Mouse (Mus musculus): ENCODE data around the gene H2al1o. TPM values are rescaled to one million over a fixed set of nuclear protein-coding genes. Genes with fewer than 3 reads are reported as not detected.
"Not testable (repeated sequence)": the region's sequence is repeated elsewhere in the genome, so short reads cannot be mapped to it uniquely, and the experiment has no call there.

The H2al1o gene
- not detected for total RNA-seq (2022)

- DNase-seq (ENCODE audit: low spot score in 2 of 2) = not testable (repeated sequence)
Measured at GRCm38 (mm10) chrX:9572309-9572708, at the start of gene H2al1o. TSS of gene H2al1o (minus strand) at chrX:9572409.

GRCm38 (mm10) chrX:9598036-9598435, 25.8 kb upstream of the H2al1o start:
- DNase-seq (ENCODE audit: low spot score in 2 of 2) = not testable (repeated sequence)

- DNase-seq (ENCODE audit: low spot score in 2 of 2) = no peak
Measured at GRCm38 (mm10) chrX:9536881-9537280, 35.3 kb downstream of the H2al1o start.

Other genes starting within 250 kb of the H2al1o start
- gene H2al1k, start 221.8 kb downstream of the H2al1o start, total RNA-seq (2022) = 1 to 10 TPM in 1 of 4 experiments, not detected in 3; 1.2 TPM
- gene Cybb, start 84.6 kb downstream of the H2al1o start, total RNA-seq (2022) = 1 to 10 TPM in 2 of 4 experiments, under 1 TPM in 2; 0.87 to 3.0 (median 1.9) TPM
- 100 to 1,000 TPM; 116 to 136 (median 128) TPM for gene Dynlt3, start 90.6 kb upstream of the H2al1o start, total RNA-seq (2022)

Measured in left cerebral cortex, adult 8-10 months (tissue).